Mouse (Mus musculus) small intestine, adult 2 months (tissue): ENCODE results near the gene Tsc2.

Experiments used
- CTCF ChIP-seq: fragments of 200-500 bp; IDR thresholded peaks from 2 replicates; pipeline ENCODE4 v1.5.1; 2012; ENCODE audit warnings: low read depth, mild to moderate bottlenecking, control low read depth, inconsistent platforms, low read length, moderate library complexity, mixed read lengths; ENCODE audit not compliant: insufficient replicate concordance, insufficient read length; ENCODE audit errors: extremely low read depth
- POLR2A ChIP-seq: fragments of 200-500 bp; IDR thresholded peaks from 2 replicates; pipeline ENCODE4 v1.6.1; 2012; ENCODE audit warnings: low read depth, mild to moderate bottlenecking, control low read depth, inconsistent platforms, low read length, moderate library complexity

DNA sequence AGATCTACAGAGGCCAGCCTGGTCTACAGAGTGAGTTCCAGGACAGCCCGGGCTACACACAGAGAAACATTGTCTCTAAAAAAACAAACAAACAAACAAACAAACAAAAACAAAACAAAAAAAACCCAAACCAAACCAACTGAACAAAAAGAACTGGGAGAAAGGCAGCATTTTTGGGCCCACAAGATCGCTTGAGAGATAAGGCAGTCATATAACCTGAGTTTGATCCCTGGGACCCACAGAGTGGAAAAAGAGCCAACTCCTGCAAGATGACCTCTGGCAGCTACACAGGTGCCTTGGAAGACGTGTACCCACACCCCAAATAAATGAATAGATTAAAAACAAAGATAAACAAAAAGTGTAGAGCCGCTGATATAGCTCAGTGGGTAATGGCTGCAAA lies 22.5 kb upstream of the Tsc2 start:
- no peak for TF ChIP-seq CTCF
- no peak for TF ChIP-seq POLR2A
